Mouse (Mus musculus): ENCODE results near the gene Olfr325. TPM values are rescaled to one million over a fixed set of nuclear protein-coding genes. Genes with fewer than 3 reads are reported as not detected.

Olfr325 gene
- polyA plus RNA-seq, 1 experiment, result not detected

DNA sequence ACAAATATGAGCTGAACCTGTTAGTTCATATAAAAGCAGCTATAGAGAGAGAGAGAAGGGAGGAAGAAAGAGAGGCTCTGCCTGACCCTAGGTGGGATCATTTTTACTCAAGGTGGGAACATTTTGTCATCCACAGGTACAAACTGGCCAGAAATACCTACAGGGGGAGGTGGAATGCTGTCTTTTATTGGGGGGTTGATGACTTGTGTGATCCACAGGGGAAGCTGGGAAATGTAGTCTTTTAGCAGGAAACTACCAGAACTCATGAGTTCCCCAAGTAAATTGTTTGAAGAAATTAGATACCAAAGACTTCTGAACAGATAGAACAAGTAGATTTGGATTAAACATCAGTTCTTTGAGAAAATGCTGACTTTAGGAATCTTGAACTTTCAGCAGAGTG, 24.5 kb downstream of the Olfr325 start:
- TF ChIP-seq POLR2A (IDR thresholded peaks at IDR 0.05; ENCODE audit: borderline replicate concordance, low read depth, low read length) (no peak), CTCF (IDR thresholded peaks at IDR 0.05; ENCODE audit: low read depth, low read length) (no peak)
- Histone ChIP-seq H3K4me1 (ENCODE audit: control insufficient read depth, insufficient read depth, low read length) (no peaks in the 10 kb centered on the region), H3K4me3 (ENCODE audit: insufficient read depth, low read length) (no peak overlapping the region), H3K27ac (ENCODE audit: insufficient read depth, low read depth, low read length) (no peak overlapping the region)

DNA sequence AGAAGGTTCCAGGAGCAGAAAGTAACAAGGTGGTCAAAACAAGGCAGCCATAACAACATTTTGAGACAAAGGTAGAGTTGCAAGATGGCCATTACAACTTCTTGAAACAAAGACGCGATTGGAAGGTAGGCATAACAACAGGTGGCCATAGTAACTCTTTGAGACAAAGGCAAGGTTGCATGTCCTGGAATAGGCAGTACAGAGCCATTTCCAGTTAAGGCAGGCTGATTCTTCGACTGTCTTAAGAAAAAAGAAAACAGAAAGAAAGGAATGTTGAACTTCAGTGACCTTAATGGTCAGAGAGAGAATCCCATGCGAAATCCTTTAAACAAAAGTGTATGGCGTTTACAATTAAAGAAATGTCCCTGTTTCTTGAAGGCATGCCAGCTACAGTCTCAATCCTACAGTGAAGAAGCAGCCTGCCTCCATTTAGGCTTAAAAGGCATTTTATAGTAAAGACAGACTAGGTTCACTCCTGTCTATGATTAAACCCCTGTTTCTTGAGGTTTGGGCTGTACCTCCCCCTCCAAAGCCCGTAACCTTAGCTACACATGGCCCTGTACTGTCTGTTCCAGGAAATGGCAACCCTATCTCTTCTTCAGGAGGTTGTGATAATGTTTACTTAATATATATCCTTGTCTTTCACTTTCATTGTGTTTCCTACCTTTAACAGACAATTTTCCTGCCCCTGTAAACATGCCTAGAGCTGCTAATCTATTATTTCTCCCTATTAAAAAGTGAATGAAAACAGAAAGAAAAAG, 25.4 kb downstream of the Olfr325 start:
- H3K4me3 ChIP-seq (ENCODE audit: insufficient read depth, low read length), result no peak overlapping the region
- TF ChIP-seq CTCF (IDR thresholded peaks at IDR 0.05; ENCODE audit: low read depth, low read length) (no peak), POLR2A (IDR thresholded peaks at IDR 0.05; ENCODE audit: borderline replicate concordance, low read depth, low read length) (no peak)
- H3K27ac ChIP-seq (ENCODE audit: insufficient read depth, low read depth, low read length), result no peak overlapping the region
- no peaks in the 10 kb centered on the region for H3K4me1 ChIP-seq (ENCODE audit: control insufficient read depth, insufficient read depth, low read length)

DNA sequence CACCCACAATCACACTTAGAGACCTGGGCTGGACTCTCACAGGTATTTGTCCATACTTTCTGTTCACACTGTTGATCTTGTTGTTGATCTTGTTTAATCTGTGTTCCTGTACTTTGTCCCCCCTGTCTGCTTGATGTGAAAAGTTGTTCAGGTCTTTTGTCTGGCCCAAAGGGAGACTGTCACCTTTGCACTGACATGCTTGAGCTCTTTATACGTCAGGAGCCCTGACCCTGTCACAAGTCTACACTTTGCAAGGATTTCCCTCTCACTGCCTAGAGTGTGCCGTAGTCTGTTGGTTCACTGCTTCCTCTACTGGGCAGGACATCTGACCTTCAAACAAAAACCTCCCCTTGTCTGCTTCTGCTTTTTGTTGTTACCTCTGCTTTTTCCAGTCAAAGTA, 27.2 kb downstream of the Olfr325 start:
- no peaks in the 10 kb centered on the region for H3K4me1 ChIP-seq (ENCODE audit: control insufficient read depth, insufficient read depth, low read length)
- TF ChIP-seq CTCF (IDR thresholded peaks at IDR 0.05; ENCODE audit: low read depth, low read length), result no peak
- TF ChIP-seq POLR2A (IDR thresholded peaks at IDR 0.05; ENCODE audit: borderline replicate concordance, low read depth, low read length), result no peak

DNA sequence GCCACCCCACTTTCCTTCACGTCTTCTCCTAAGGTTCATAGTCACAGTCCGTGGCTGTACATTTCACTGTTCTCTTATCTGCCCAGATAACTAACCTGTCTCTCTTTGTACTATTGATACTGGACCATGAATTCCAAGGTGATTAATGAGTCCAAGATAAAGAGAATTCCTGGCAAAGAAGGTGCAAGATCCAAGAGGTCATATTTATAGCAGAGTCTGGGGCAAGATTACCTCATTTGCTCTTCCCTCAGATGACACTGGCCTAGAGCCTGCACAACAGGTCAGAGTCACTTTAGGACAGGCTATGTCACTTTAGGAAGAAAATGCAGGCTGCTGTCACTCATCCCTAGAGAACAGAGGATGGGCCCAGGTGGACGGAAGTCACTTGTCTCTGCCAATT, 27.7 kb downstream of the Olfr325 start:
- no peak for TF ChIP-seq POLR2A (IDR thresholded peaks at IDR 0.05; ENCODE audit: borderline replicate concordance, low read depth, low read length)
- no peak for TF ChIP-seq CTCF (IDR thresholded peaks at IDR 0.05; ENCODE audit: low read depth, low read length)
- Histone ChIP-seq H3K27ac (ENCODE audit: insufficient read depth, low read depth, low read length) (no peak overlapping the region), H3K4me1 (ENCODE audit: control insufficient read depth, insufficient read depth, low read length) (no peaks in the 10 kb centered on the region), H3K4me3 (ENCODE audit: insufficient read depth, low read length) (no peak overlapping the region)

More for the DNA sequence above, 27.2 kb downstream of the Olfr325 start:
- no peak overlapping the region for H3K27ac ChIP-seq (ENCODE audit: insufficient read depth, low read depth, low read length)
- no peak overlapping the region for H3K4me3 ChIP-seq (ENCODE audit: insufficient read depth, low read length)

DNA sequence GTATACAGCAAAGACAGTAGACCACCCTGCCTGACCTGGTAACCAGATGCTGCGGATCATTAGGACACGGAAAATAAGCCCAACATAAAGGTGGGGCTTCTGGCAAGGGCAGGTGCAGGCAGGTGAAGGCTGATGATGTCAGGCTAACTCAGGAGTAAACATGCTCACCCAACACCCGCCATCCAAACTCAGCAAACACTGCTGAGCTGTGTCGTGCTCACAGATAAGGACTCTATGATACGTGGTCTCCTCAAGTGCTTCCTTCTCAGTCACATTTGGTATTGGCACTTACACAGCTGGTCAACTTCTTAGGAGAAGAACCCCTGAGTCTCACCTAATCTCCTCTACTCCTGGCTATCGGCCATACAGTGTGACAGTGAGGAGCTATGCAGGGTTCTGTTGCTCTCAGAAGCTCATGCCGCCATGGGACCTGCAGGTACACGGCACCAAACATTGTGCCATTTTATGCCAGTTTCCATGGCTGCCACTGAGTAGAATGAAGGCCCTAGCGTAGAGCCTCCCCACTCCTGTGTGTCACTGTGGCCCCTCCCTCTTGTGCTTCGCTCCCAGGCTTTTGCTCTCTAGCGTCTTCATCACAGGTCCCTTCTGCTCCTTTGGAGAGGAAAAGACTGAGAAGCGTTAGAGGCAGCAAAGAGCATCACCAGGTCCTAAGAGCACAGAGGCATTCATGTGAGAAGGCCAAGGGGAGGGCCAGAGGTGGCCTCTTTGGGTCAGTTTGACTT, 28.8 kb downstream of the Olfr325 start:
- no peak overlapping the region for H3K4me3 ChIP-seq (ENCODE audit: insufficient read depth, low read length)
- H3K4me1 ChIP-seq (ENCODE audit: control insufficient read depth, insufficient read depth, low read length), result no peaks in the 10 kb centered on the region
- TF ChIP-seq CTCF (IDR thresholded peaks at IDR 0.05; ENCODE audit: low read depth, low read length) (no peak), POLR2A (IDR thresholded peaks at IDR 0.05; ENCODE audit: borderline replicate concordance, low read depth, low read length) (no peak)
- H3K27ac ChIP-seq (ENCODE audit: insufficient read depth, low read depth, low read length), result no peak overlapping the region

DNA sequence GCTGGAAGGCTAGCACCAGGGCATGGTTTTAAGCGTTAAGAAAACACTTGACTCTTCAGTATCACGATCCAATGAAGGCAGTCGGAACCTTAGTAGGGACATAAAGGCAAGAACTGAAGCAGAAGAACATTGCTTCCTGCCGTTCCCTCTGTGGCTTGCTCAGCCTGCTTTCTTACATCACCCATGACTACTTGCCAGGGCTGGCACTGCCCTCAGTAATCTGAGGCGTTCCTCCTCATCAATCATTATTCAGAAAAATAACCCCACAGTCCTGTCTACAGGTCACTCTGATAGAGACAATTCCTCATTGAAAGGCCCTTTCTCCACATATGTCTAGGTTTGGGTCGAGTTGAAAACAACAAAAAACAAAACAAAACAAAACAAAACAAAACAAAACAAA, 29.5 kb downstream of the Olfr325 start:
- TF ChIP-seq CTCF (IDR thresholded peaks at IDR 0.05; ENCODE audit: low read depth, low read length), result no peak
- Histone ChIP-seq H3K4me1 (ENCODE audit: control insufficient read depth, insufficient read depth, low read length) (no peaks in the 10 kb centered on the region), H3K4me3 (ENCODE audit: insufficient read depth, low read length) (no peak overlapping the region), H3K27ac (ENCODE audit: insufficient read depth, low read depth, low read length) (no peak overlapping the region)

DNA sequence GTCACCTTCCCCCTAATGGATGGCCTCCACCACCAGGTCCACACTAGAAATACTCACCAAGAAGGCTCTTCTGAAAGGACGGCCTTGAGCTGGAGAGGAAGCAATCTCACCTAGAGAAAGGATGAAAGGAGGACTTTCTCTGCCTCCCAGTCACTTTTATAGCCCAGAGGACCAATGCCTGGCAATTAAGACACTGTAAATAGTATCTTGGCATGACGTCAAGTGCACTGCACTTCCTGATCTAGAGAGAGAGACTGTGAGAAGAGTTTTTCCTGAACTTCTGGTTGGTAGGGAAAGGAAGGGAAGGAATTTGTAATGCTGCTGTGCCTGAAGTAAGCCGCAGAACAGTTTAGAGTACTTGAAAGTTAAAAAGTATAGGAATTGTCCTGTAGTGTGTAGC, 35.8 kb downstream of the Olfr325 start:
- H3K4me1 ChIP-seq (ENCODE audit: control insufficient read depth, insufficient read depth, low read length), result no peaks in the 10 kb centered on the region
- no peak overlapping the region for H3K4me3 ChIP-seq (ENCODE audit: insufficient read depth, low read length)
- H3K27ac ChIP-seq (ENCODE audit: insufficient read depth, low read depth, low read length), result no peak overlapping the region
- no peak for TF ChIP-seq POLR2A (IDR thresholded peaks at IDR 0.05; ENCODE audit: borderline replicate concordance, low read depth, low read length)
- TF ChIP-seq CTCF (IDR thresholded peaks at IDR 0.05; ENCODE audit: low read depth, low read length), result no peak

DNA sequence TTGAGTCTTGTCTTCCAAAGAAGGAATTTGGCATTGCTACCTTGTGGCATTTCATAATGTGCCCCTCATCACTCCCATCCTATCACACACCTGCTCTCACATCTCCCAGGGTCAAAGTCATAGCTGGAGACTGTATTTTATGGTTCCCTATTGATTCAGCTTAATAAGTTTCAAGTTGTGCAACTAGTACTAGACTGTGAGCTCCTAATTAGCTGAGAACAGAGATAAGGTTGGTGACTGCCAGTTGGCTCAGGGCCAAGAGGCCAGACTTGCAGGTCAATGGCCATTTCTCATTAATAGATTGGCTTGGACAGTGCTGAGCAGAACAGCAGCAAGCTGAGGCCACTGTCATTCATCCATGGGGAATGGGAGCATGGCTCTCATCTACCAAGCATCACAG, 37.0 kb downstream of the Olfr325 start:
- H3K27ac ChIP-seq (ENCODE audit: insufficient read depth, low read depth, low read length), result no peak overlapping the region
- H3K4me3 ChIP-seq (ENCODE audit: insufficient read depth, low read length), result no peak overlapping the region
- H3K4me1 ChIP-seq (ENCODE audit: control insufficient read depth, insufficient read depth, low read length), result no peaks in the 10 kb centered on the region
- TF ChIP-seq CTCF (IDR thresholded peaks at IDR 0.05; ENCODE audit: low read depth, low read length) (no peak), POLR2A (IDR thresholded peaks at IDR 0.05; ENCODE audit: borderline replicate concordance, low read depth, low read length) (no peak)

DNA sequence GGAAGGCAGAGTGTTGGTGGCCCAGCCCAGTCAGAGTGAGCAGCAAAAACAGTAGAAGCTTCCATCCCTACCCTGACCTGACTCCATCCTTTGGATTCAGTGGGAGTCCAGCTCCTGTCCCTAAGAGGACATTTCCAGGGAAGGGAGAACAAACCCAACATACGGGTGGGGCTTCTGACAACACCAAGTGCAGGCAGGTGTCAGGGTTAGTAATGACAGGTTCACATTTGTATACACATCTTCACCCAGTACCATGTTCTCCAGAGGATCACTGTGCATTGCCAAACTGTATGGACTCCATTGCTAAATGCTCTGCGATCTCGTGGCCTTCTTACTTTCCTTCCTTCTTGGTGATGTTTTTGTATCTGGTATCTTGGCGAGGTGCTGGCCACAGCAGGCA, 38.4 kb downstream of the Olfr325 start, which contains the start of gene 2210407C18Rik:
Gene 2210407C18Rik (minus strand): TSS at position 101 of the 400 bp plus-strand sequence.
- H3K4me3 ChIP-seq (ENCODE audit: insufficient read depth, low read length), result no peak within 1 kb of the TSS
- no peaks in the 10 kb centered on the region for H3K4me1 ChIP-seq (ENCODE audit: control insufficient read depth, insufficient read depth, low read length)
- no peak for TF ChIP-seq CTCF (IDR thresholded peaks at IDR 0.05; ENCODE audit: low read depth, low read length)
- TF ChIP-seq POLR2A (IDR thresholded peaks at IDR 0.05; ENCODE audit: borderline replicate concordance, low read depth, low read length), result no peak
- H3K27ac ChIP-seq (ENCODE audit: insufficient read depth, low read depth, low read length), result no peak within 1 kb of the TSS

DNA sequence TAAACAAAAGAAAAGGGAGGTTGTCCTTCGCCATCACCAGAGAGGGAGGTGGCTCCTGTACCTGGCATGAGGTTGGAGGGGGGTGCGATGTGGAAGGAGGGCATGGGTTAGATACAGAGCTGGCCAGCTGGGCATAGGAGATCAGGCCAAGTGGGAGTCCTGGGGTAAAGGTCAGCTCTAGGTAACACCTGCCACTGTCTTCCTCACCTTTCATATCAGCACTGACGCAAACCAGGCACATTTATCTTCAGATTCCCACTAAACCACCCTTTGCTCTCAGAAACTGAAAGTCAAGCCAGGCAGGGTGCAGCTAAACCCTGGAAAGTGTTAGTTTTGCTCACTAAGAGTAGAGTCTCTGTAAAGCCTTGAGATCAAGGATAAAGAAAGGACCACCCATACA, 40.8 kb downstream of the Olfr325 start:
- Histone ChIP-seq H3K4me1 (ENCODE audit: control insufficient read depth, insufficient read depth, low read length) (no peaks in the 10 kb centered on the region), H3K27ac (ENCODE audit: insufficient read depth, low read depth, low read length) (no peak overlapping the region), H3K4me3 (ENCODE audit: insufficient read depth, low read length) (no peak overlapping the region)
- no peak for TF ChIP-seq POLR2A (IDR thresholded peaks at IDR 0.05; ENCODE audit: borderline replicate concordance, low read depth, low read length)
- no peak for TF ChIP-seq CTCF (IDR thresholded peaks at IDR 0.05; ENCODE audit: low read depth, low read length)
